Mouse (Mus musculus): ENCODE results near the gene Kctd5.

GRCm38 (mm10) chr17:24030551-24030950 is 42.7 kb downstream of the Kctd5 start:
- TF ChIP-seq CTCF (IDR thresholded peaks at IDR 0.05; ENCODE audit: low read depth) = no peak
- TF ChIP-seq EP300 (IDR thresholded peaks at IDR 0.05; ENCODE audit: low read depth) = no peak
